Mouse (Mus musculus): ENCODE results near the gene Myo1b. TPM values are rescaled to one million over a fixed set of nuclear protein-coding genes. Genes with fewer than 3 reads are reported as not detected.

Gene Myo1b
- polyA plus RNA-seq, 1 experiment from 2014 or later = 142 TPM

GRCm38 (mm10) chr1:51814854-51815630 is 100.8 kb downstream of the Myo1b start:
- Histone ChIP-seq H3K4me1 (replicated peaks) (peaks cover 3% of the 10 kb centered on the region; the same call in 1 of the 2 replicates), H3K36me3 (peaks cover 40% of the 10 kb centered on the region), H3K4me2 (no peak overlapping the region), H3K9me3 (no peaks in the 10 kb centered on the region), H3K4me3 (replicated peaks) (no peak overlapping the region), H3K27ac (no peak overlapping the region), H3K27me3 (no peaks in the 10 kb centered on the region), H3K9ac (replicated peaks) (no peak overlapping the region)
- ATAC-seq (ENCODE audit: insufficient number of reproducible peaks, insufficient read depth, low FRiP score, low TSS enrichment, low read depth) = no peak
- 62% methylated on average over 5 of the region's 5 CpGs for WGBS

GRCm38 (mm10) chr1:51808847-51809246 is 107.0 kb downstream of the Myo1b start:
- no peak overlapping the region for H3K4me3 ChIP-seq (replicated peaks)
- H3K4me2 ChIP-seq = no peak overlapping the region
- H3K9ac ChIP-seq (replicated peaks) = no peak overlapping the region
- H3K27me3 ChIP-seq = no peaks in the 10 kb centered on the region
- H3K27ac ChIP-seq = no peak overlapping the region
- peaks cover 20% of the 10 kb centered on the region for H3K36me3 ChIP-seq
- no peaks in the 10 kb centered on the region for H3K9me3 ChIP-seq
- ATAC-seq (ENCODE audit: insufficient number of reproducible peaks, insufficient read depth, low FRiP score, low TSS enrichment, low read depth) = no peak
- H3K4me1 ChIP-seq (replicated peaks) = no peaks in the 10 kb centered on the region; the same call in 1 of the 2 replicates
- WGBS = 83% methylated on average over 10 of the region's 10 CpGs

DNA sequence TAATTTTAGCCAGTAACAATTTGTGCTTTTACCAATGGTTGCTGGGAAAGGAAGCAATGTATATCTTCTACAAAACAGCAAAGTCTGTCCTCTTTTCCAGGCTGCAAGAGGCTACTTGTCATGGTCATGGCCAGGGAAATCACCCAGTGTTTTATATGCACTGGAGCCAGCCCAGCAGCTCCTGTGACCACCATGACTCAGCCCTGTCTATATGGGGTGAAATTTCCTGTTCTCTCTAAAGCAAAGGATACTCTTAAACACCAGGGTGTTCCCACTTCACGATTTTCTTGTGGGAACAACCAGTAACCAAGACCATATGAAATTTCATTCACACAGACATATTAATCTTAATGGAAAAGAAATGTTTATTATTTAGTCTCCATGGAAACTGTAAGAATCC is 107.6 kb downstream of the Myo1b start:
- ATAC-seq (ENCODE audit: insufficient number of reproducible peaks, insufficient read depth, low FRiP score, low TSS enrichment, low read depth) = no peak
- Histone ChIP-seq H3K36me3 (peaks cover 22% of the 10 kb centered on the region), H3K9ac (replicated peaks) (no peak overlapping the region), H3K4me2 (no peak overlapping the region), H3K9me3 (no peaks in the 10 kb centered on the region), H3K27ac (no peak overlapping the region), H3K27me3 (no peaks in the 10 kb centered on the region), H3K4me1 (replicated peaks) (no peaks in the 10 kb centered on the region; the same call in 1 of the 2 replicates), H3K4me3 (replicated peaks) (no peak overlapping the region)
- 60% methylated on average over 1 of the region's 1 CpGs for WGBS

- no peak for ATAC-seq (ENCODE audit: insufficient number of reproducible peaks, insufficient read depth, low FRiP score, low TSS enrichment, low read depth)
- Histone ChIP-seq H3K4me1 (replicated peaks) (no peaks in the 10 kb centered on the region; the same call in 1 of the 2 replicates), H3K9ac (replicated peaks) (no peak overlapping the region), H3K27me3 (no peaks in the 10 kb centered on the region), H3K27ac (no peak overlapping the region), H3K4me3 (replicated peaks) (no peak overlapping the region), H3K36me3 (peaks cover 24% of the 10 kb centered on the region), H3K9me3 (no peaks in the 10 kb centered on the region), H3K4me2 (no peak overlapping the region)
- WGBS = 83% methylated on average over 5 of the region's 5 CpGs
Measured at GRCm38 (mm10) chr1:51805040-51805610, 110.7 kb downstream of the Myo1b start.

GRCm38 (mm10) chr1:51804296-51805039 is 111.4 kb downstream of the Myo1b start:
- no peaks in the 10 kb centered on the region for H3K27me3 ChIP-seq
- H3K9ac ChIP-seq (replicated peaks) = no peak overlapping the region
- H3K27ac ChIP-seq = no peak overlapping the region
- ATAC-seq (ENCODE audit: insufficient number of reproducible peaks, insufficient read depth, low FRiP score, low TSS enrichment, low read depth) = no peak
- H3K36me3 ChIP-seq = peaks cover 31% of the 10 kb centered on the region
- no peaks in the 10 kb centered on the region for H3K9me3 ChIP-seq
- H3K4me1 ChIP-seq (replicated peaks) = no peaks in the 10 kb centered on the region; the same call in 1 of the 2 replicates
- 68% methylated on average over 11 of the region's 12 CpGs for WGBS
- no peak overlapping the region for H3K4me2 ChIP-seq
- no peak overlapping the region for H3K4me3 ChIP-seq (replicated peaks)

DNA sequence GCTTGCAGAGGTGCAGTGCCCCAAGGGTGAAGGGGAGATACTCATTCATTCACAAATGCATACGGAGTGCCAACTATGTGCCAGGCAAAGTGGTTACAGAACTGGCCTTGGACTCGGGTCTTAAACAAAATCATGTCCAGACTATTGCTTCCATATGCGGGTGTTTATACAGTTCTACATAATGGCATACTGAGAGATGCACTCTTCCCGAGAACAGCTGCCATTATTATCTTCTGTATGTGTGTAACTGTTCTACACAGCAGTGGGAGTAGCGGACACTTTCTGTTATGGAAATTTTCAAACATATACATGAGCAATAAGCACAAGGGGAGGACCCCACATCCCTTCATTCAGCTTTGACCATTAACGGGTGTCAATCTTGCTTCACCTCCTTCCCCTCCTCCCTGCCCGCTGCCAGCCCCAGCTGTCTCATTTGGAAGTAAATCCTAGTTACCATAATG is 117.8 kb downstream of the Myo1b start:
- H3K4me1 ChIP-seq (replicated peaks) = no peaks in the 10 kb centered on the region
- no peaks in the 10 kb centered on the region for H3K27me3 ChIP-seq
- no peak overlapping the region for H3K27ac ChIP-seq
- H3K4me3 ChIP-seq (replicated peaks) = no peak overlapping the region
- no peak for ATAC-seq (ENCODE audit: insufficient number of reproducible peaks, insufficient read depth, low FRiP score, low TSS enrichment, low read depth)
- no peaks in the 10 kb centered on the region for H3K9me3 ChIP-seq
- peaks cover 71% of the 10 kb centered on the region for H3K36me3 ChIP-seq
- H3K9ac ChIP-seq (replicated peaks) = no peak overlapping the region
- WGBS = 79% methylated on average over 7 of the region's 7 CpGs
- no peak overlapping the region for H3K4me2 ChIP-seq

DNA sequence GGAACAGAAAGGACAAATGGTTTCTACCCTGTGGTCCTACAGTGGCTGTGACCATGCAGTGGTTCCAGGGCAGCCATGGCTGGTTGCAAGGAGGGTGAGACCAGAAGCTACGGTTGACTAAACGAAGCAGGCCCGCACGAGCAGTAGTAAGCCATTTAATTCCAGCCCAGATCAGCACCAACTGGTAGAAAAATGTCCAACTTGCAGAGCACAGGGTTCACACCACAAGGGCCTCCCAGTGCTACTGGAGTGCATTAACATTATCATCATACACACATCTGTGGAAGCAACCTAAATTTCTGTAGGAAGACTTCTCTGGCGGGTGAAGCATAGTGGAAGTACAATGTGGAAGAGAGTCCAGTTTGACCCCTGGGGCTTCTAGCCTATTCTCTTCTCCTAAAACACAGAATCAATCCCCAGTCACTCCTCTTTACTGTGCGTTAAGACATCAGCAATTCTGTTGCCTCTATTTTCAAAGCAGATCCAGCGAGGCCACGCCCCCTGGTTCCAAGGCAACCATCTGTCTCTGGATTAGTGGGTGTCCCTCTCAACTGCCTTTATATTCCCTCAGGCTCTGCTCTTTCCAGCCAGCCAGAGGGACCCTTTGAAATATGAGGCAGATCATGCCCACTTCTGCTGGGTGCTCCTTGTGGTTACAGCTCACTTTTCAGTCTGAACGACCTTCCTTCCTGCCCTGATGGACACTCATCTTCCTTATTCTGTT is 120.1 kb downstream of the Myo1b start:
- no peak for ATAC-seq (ENCODE audit: insufficient number of reproducible peaks, insufficient read depth, low FRiP score, low TSS enrichment, low read depth)
- Histone ChIP-seq H3K9ac (replicated peaks) (no peak overlapping the region), H3K4me2 (no peak overlapping the region), H3K27ac (no peak overlapping the region), H3K36me3 (peaks cover 86% of the 10 kb centered on the region), H3K4me1 (replicated peaks) (no peaks in the 10 kb centered on the region), H3K4me3 (replicated peaks) (no peak overlapping the region), H3K27me3 (no peaks in the 10 kb centered on the region), H3K9me3 (0 out of 2 replicates have a peak, but pooled peaks cover 5% of the 10 kb centered on the region)
- 67% methylated on average over 9 of the region's 9 CpGs for WGBS

GRCm38 (mm10) chr1:51789269-51789668 is 126.6 kb downstream of the Myo1b start:
- peaks cover 30% of the 10 kb centered on the region for H3K4me1 ChIP-seq (replicated peaks)
- no peak overlapping the region for H3K4me2 ChIP-seq
- H3K4me3 ChIP-seq (replicated peaks) = no peak overlapping the region
- H3K9me3 ChIP-seq = 0 out of 2 replicates have a peak, but pooled peaks cover 5% of the 10 kb centered on the region
- 0 out of 2 replicates have a peak overlapping the region, but pooled peaks have one; percentile 26 for H3K27ac ChIP-seq
- no peaks in the 10 kb centered on the region for H3K27me3 ChIP-seq
- H3K9ac ChIP-seq (replicated peaks) = no peak overlapping the region
- H3K36me3 ChIP-seq = peaks cover 56% of the 10 kb centered on the region
- WGBS = 16% methylated on average over 6 of the region's 6 CpGs
- ATAC-seq (ENCODE audit: insufficient number of reproducible peaks, insufficient read depth, low FRiP score, low TSS enrichment, low read depth) = no peak

- Histone ChIP-seq H3K27me3 (no peaks in the 10 kb centered on the region), H3K27ac (no peak overlapping the region), H3K36me3 (peaks cover 72% of the 10 kb centered on the region), H3K9ac (replicated peaks) (no peak overlapping the region), H3K9me3 (no peaks in the 10 kb centered on the region), H3K4me1 (replicated peaks) (peaks cover 22% of the 10 kb centered on the region), H3K4me3 (replicated peaks) (no peak overlapping the region), H3K4me2 (no peak overlapping the region)
- ATAC-seq (ENCODE audit: insufficient number of reproducible peaks, insufficient read depth, low FRiP score, low TSS enrichment, low read depth) = no peak
- 83% methylated on average over 6 of the region's 6 CpGs for WGBS
Measured at GRCm38 (mm10) chr1:51782091-51782490, 133.8 kb downstream of the Myo1b start.

DNA sequence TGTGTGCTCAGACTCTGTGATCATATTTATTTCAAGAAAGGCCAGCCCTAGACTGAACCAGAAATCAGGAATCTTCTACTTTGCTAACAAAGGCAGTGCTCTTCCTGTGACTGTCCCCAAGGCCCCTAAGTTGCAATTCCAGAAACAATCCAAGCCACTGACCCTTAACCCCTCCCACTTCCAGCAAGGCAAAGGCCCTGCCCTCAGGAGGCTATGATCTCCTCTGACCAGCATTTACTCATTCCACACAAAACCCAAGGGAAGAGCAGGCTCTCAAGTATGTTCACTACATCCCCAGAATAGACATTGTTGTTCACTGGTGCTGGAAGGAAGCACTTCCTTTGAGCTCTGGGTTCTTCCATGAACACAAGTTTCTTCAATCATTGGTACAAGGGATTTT is 135.5 kb downstream of the Myo1b start:
- H3K36me3 ChIP-seq = peaks cover 82% of the 10 kb centered on the region
- H3K9me3 ChIP-seq = no peaks in the 10 kb centered on the region
- ATAC-seq (ENCODE audit: insufficient number of reproducible peaks, insufficient read depth, low FRiP score, low TSS enrichment, low read depth) = no peak
- peaks cover 4% of the 10 kb centered on the region for H3K4me1 ChIP-seq (replicated peaks)
- no peak overlapping the region for H3K27ac ChIP-seq
- H3K4me3 ChIP-seq (replicated peaks) = no peak overlapping the region
- H3K4me2 ChIP-seq = no peak overlapping the region
- no peak overlapping the region for H3K9ac ChIP-seq (replicated peaks)
- H3K27me3 ChIP-seq = no peaks in the 10 kb centered on the region

DNA sequence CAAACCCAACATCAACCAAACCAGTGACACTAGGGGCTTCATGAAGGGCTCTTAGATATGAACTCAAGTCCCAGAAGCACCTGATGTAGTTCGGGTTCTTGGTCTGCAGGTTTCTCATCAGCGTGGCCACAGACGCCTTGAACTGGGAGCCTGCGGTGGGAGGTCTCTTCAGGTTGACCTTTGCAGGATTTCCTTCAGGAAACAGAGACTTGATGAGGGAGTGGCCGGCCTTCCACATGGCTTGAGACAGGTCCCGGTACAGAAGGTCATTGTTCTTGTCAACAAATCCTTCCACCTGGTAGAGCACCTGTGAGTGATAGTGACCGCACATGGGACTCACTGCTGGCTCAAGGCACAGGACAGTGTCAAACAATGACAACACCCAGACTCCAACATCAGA is 137.6 kb downstream of the Myo1b start:
- H3K4me2 ChIP-seq = no peak overlapping the region
- H3K9me3 ChIP-seq = no peaks in the 10 kb centered on the region
- no peak overlapping the region for H3K9ac ChIP-seq (replicated peaks)
- peaks cover 86% of the 10 kb centered on the region for H3K36me3 ChIP-seq
- H3K27me3 ChIP-seq = no peaks in the 10 kb centered on the region
- no peak for ATAC-seq (ENCODE audit: insufficient number of reproducible peaks, insufficient read depth, low FRiP score, low TSS enrichment, low read depth)
- WGBS = 91% methylated on average over 7 of the region's 7 CpGs
- no peak overlapping the region for H3K27ac ChIP-seq
- no peak overlapping the region for H3K4me3 ChIP-seq (replicated peaks)
- no peaks in the 10 kb centered on the region for H3K4me1 ChIP-seq (replicated peaks)
